Mouse (Mus musculus) myocyte (in vitro differentiated cells): Measurements from ENCODE around the gene Rbm38. TPM values are rescaled to one million over a fixed set of nuclear protein-coding genes. Genes with fewer than 3 reads are reported as not detected.

Experiments used
- H3K27me3 ChIP-seq: one replicate; pipeline ENCODE4 v1.6.1; 2011; ENCODE audit not compliant: control insufficient read depth, insufficient read depth, insufficient read length
- H3K36me3 ChIP-seq: one replicate; pipeline ENCODE4 v1.6.1; 2011; ENCODE audit not compliant: control insufficient read depth, insufficient read depth
- H3K4me2 ChIP-seq: one replicate; pipeline ENCODE4 v1.6.1; 2011; ENCODE audit warnings: low read depth, control low read depth
- H3K4me3 ChIP-seq: one replicate; pipeline ENCODE4 v1.5.1; 2011; ENCODE audit warnings: mild to moderate bottlenecking, control low read depth, moderate library complexity
- H3K79me2 ChIP-seq: one replicate; pipeline ENCODE4 v1.6.1; 2011; ENCODE audit not compliant: control insufficient read depth, insufficient read depth
- H3ac ChIP-seq: one replicate; pipeline ENCODE4 v1.6.1; 2011; ENCODE audit not compliant: control insufficient read depth, insufficient read length
- CEBPB ChIP-seq: IDR thresholded peaks from 2 replicates; pipeline ENCODE4 v1.6.1; 2011; ENCODE audit warnings: mild to moderate bottlenecking, moderate library complexity; ENCODE audit not compliant: poor library complexity, insufficient read depth, severe bottlenecking
- E2F4 ChIP-seq: IDR thresholded peaks from one replicate; pipeline ENCODE4 v1.6.1; 2011; ENCODE audit warnings: mild to moderate bottlenecking, control low read depth, moderate library complexity; ENCODE audit not compliant: insufficient read depth
- MAX ChIP-seq: IDR thresholded peaks from one replicate; pipeline ENCODE4 v1.6.1; 2011; ENCODE audit warnings: low read depth, mild to moderate bottlenecking, control low read depth
- MYOD1 ChIP-seq, 3 experiments: IDR thresholded peaks; one replicate each; pipeline ENCODE4 v1.6.1; 2011; ENCODE audit warnings: control low read depth in 2 of 3, low read depth in 2 of 3, mild to moderate bottlenecking in 2 of 3, moderate library complexity in 1 of 3; ENCODE audit not compliant: insufficient read length in 2 of 3, control insufficient read depth in 1 of 3
- MYOG ChIP-seq, 3 experiments: IDR thresholded peaks; one replicate each; pipeline ENCODE4 v1.6.1; 2011; ENCODE audit warnings: control low read depth in 2 of 3, low read depth in 2 of 3, mild to moderate bottlenecking in 2 of 3; ENCODE audit not compliant: insufficient read length in 2 of 3, control insufficient read depth in 1 of 3, insufficient read depth in 1 of 3
- POLR2A ChIP-seq: IDR thresholded peaks from one replicate; pipeline ENCODE4 v1.6.1; 2011; ENCODE audit warnings: low read depth, mild to moderate bottlenecking, control low read depth, moderate library complexity; ENCODE audit not compliant: insufficient read length
- POLR2AphosphoS2 ChIP-seq: IDR thresholded peaks from one replicate; pipeline ENCODE4 v1.6.1; 2011; ENCODE audit warnings: low read depth, control low read depth; ENCODE audit not compliant: insufficient read length
- REST ChIP-seq: IDR thresholded peaks from one replicate; pipeline ENCODE4 v1.6.1; 2011; ENCODE audit warnings: mild to moderate bottlenecking, control low read depth, moderate library complexity; ENCODE audit not compliant: insufficient read depth, insufficient read length
- SRF ChIP-seq: IDR thresholded peaks from one replicate; pipeline ENCODE4 v1.6.1; 2011; ENCODE audit warnings: low read depth; ENCODE audit not compliant: control insufficient read depth, insufficient read length
- TCF12 ChIP-seq: IDR thresholded peaks from one replicate; pipeline ENCODE4 v1.6.1; 2011; ENCODE audit warnings: mild to moderate bottlenecking, control low read depth; ENCODE audit not compliant: poor library complexity, insufficient read depth, severe bottlenecking
- TCF3 ChIP-seq: IDR thresholded peaks from one replicate; pipeline ENCODE4 v1.6.1; 2011; ENCODE audit warnings: low read depth, control low read depth; ENCODE audit not compliant: insufficient read length
- USF1 ChIP-seq: IDR thresholded peaks from one replicate; pipeline ENCODE4 v1.6.1; 2011; ENCODE audit warnings: low read depth, mild to moderate bottlenecking, control low read depth, moderate library complexity
- polyA plus RNA-seq: library from polyadenylated mRNA; unstranded; fragments of >200 nt; fragmentation: generic; extraction: Trizol; gene quantifications from one replicate; pipeline ENCODE4 v1.2.1, GENCODE M21; 2012; ENCODE audit warnings: missing spikeins

Rbm38 gene
- polyA plus RNA-seq, 1 experiment: 124 TPM

- no peaks in the 10 kb centered on the region for H3K27me3 ChIP-seq
- no peak for TF ChIP-seq POLR2A
- no peak for TF ChIP-seq E2F4
- no peak for TF ChIP-seq TCF12
- no peak for TF ChIP-seq MYOD1 (IDR thresholded peaks at IDR 0.05; ENCODE audit: control insufficient read depth in 1 of 3, insufficient read length in 2 of 3, low read depth in 2 of 3)
- no peak overlapping the region for H3K4me3 ChIP-seq
- no peak overlapping the region for H3ac ChIP-seq
- no peaks in the 10 kb centered on the region for H3K79me2 ChIP-seq
- no peak overlapping the region for H3K4me2 ChIP-seq
- H3K36me3 ChIP-seq: no peaks in the 10 kb centered on the region
Measured at GRCm38 (mm10) chr2:172976661-172977238, 43.5 kb upstream of the Rbm38 start.

- no peaks in the 10 kb centered on the region for H3K79me2 ChIP-seq
- peaks cover under 1% of the 10 kb centered on the region for H3K27me3 ChIP-seq
- no peak for TF ChIP-seq TCF12
- H3ac ChIP-seq: no peak within 1 kb of the TSS
- no peaks in the 10 kb centered on the region for H3K36me3 ChIP-seq
- H3K4me2 ChIP-seq: no peak within 1 kb of the TSS
- no peak within 1 kb of the TSS for H3K4me3 ChIP-seq
Measured at GRCm38 (mm10) chr2:172977409-172978130, 42.7 kb upstream of the Rbm38 start, which contains the start of gene Spo11. Gene Spo11 (plus strand): TSS chr2:172977700.

- Histone ChIP-seq H3ac (no peak overlapping the region), H3K79me2 (no peaks in the 10 kb centered on the region), H3K4me2 (no peak overlapping the region), H3K36me3 (no peaks in the 10 kb centered on the region), H3K27me3 (peaks cover 4% of the 10 kb centered on the region), H3K4me3 (no peak overlapping the region)
- TF ChIP-seq E2F4 (no peak), TCF3 (no peak), TCF12 (no peak), CEBPB (no peak), REST (no peak)
Measured at GRCm38 (mm10) chr2:172978131-172978633, 42.1 kb upstream of the Rbm38 start.

GRCm38 (mm10) chr2:172979666-172980345 is 40.5 kb upstream of the Rbm38 start:
- H3K27me3 ChIP-seq: peaks cover 9% of the 10 kb centered on the region
- no peaks in the 10 kb centered on the region for H3K36me3 ChIP-seq
- no peaks in the 10 kb centered on the region for H3K79me2 ChIP-seq
- no peak for TF ChIP-seq E2F4
- H3ac ChIP-seq: no peak overlapping the region
- H3K4me2 ChIP-seq: no peak overlapping the region
- no peak overlapping the region for H3K4me3 ChIP-seq

GRCm38 (mm10) chr2:172982776-172983561 is 37.3 kb upstream of the Rbm38 start:
- H3K36me3 ChIP-seq: no peaks in the 10 kb centered on the region
- no peak overlapping the region for H3K4me3 ChIP-seq
- TF ChIP-seq TCF12: no peak
- TF ChIP-seq MYOG (IDR thresholded peaks at IDR 0.05; ENCODE audit: control insufficient read depth in 1 of 3, insufficient read depth in 1 of 3, insufficient read length in 2 of 3, low read depth in 2 of 3): no peak
- TF ChIP-seq TCF3: no peak
- TF ChIP-seq E2F4: no peak
- no peak for TF ChIP-seq MYOD1 (IDR thresholded peaks at IDR 0.05; ENCODE audit: control insufficient read depth in 1 of 3, insufficient read length in 2 of 3, low read depth in 2 of 3)
- no peak for TF ChIP-seq CEBPB
- TF ChIP-seq USF1: no peak
- TF ChIP-seq POLR2A: no peak
- TF ChIP-seq MAX: no peak
- no peak for TF ChIP-seq SRF
- no peak for TF ChIP-seq POLR2AphosphoS2
- TF ChIP-seq REST: no peak
- H3ac ChIP-seq: no peak overlapping the region
- no peak overlapping the region for H3K4me2 ChIP-seq
- H3K79me2 ChIP-seq: no peaks in the 10 kb centered on the region
- H3K27me3 ChIP-seq: peaks cover 37% of the 10 kb centered on the region
